Mouse (Mus musculus): Measurements from ENCODE around the gene Gm14214.

The Gm14214 gene

DNA sequence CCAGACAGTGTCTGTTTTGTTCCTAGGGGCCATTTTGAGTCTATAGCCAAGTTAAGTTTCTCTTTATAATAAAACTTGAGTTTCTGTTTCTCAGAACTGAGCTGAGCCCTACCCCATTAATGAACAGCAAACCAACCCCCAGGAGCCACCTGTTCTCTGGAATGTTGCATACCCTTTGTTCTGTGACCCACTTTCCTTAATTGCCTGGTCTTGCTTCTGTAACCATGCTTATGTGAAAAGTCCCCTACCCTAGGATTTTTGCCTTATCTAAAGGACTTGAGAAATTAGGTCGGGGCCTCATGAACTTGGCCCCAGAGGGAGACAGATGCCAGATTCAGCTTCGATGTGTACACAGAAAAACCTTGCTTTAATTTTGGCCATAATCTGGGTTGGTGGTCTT is 37.9 kb downstream of the Gm14214 start:
- DNase-seq (ENCODE audit: low read depth, low spot score): no peak

GRCm38 (mm10) chr2:154730841-154731240 is 39.0 kb downstream of the Gm14214 start:
- no peak for DNase-seq (ENCODE audit: low read depth, low spot score)

DNA sequence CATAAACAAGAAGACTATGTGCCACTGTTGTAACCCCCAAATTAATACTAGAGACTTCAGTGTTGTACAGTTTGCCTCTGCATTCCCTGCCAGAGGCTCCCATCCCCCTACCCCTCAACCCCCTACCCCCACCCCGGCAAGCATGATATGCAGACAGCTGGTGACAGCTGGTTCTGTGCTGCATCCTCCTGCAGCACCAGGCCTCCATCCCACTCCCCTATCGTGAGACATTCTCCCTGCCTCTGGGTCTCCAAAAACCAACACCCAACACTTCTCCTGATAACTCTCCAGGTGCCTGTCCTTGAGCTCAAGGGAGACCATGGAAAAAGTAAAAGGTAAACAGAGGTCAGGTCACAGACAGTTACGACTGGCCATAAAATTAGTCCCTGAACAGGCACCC is 40.1 kb downstream of the Gm14214 start:
- DNase-seq (ENCODE audit: low read depth, low spot score): no peak

DNA sequence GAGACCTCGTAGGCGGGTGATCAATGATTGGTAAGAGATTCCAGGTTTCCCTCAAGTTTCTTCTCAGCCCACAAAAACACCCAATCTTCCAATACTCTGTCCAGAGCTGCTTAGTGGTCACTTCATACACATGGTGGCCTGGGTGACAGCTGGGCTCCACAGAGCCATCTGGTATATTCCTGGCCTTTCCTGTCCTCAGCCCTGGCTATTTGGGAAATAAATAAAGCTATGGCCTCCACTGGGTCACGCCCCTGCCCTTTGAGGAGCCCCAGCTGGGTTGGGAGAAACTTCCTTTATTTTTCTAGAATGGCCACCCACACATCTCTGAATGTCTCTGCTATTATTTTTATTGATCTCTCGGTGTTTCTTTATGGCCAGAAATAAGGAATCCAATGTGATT is 46.4 kb downstream of the Gm14214 start:
- no peak for DNase-seq (ENCODE audit: low read depth, low spot score)

GRCm38 (mm10) chr2:154720315-154720714 is 49.5 kb downstream of the Gm14214 start:
- DNase-seq (ENCODE audit: low read depth, low spot score): no peak
